Mouse (Mus musculus) E14TG2a.4 (cell line): ENCODE measurements around the gene Sh3d19.

Experiments
- CTCF ChIP-seq: conservative IDR thresholded peaks from 2 replicates; pipeline ENCODE4 v1.5.1; 2014; ENCODE audit warnings: low read length
- NANOG ChIP-seq: IDR thresholded peaks from 2 replicates; pipeline ENCODE4 v1.6.1; 2014; ENCODE audit warnings: borderline replicate concordance, low read length, mixed read lengths
- POU5F1 ChIP-seq: IDR thresholded peaks from 2 replicates; pipeline ENCODE4 v1.6.1; 2014; ENCODE audit warnings: low read length, borderline replicate concordance

- TF ChIP-seq POU5F1 (no peak), CTCF (no peak), NANOG (no peak)
These were observed 102.0 kb downstream of the Sh3d19 start for GRCm38 (mm10) chr3:86072889-86073288.
